In genomic region chr14:30625856-30626726, GRCm38 (mm10) we compare ENCODE assay signal across 8 mouse cellular contexts. TPM values are rescaled to one million over a fixed set of nuclear protein-coding genes. Genes with fewer than 3 reads are reported as not detected.
DNase-seq lines count a peak whose midpoint lies in the region; ATAC-seq and TF ChIP-seq lines count a peak whose summit lies in the region.

Prkcd (minus strand) TSS chr14:30626210.

- DNase-seq in adrenal gland, postnatal 36 days = peak; percentile 90 to 93
- DNase-seq in embryonic facial prominence, embryonic 14.5 days (ENCODE audit: low spot score) = peak; percentile 90
- peak; percentile 84 to 85 for DNase-seq in heart, adult 9 months (ENCODE audit: low spot score in 2 of 2)
- peak; percentile 87 for DNase-seq in kidney, adult 9 months
- DNase-seq in liver, adult 2 months (ENCODE audit: extremely low read depth, low read depth, low spot score) = peak; percentile 45

- peak; percentile 88 for ATAC-seq in embryonic facial prominence, embryonic 14.5 days (ENCODE audit: low read depth)
- ATAC-seq in monocyte, adult 5-6 weeks (replicated peaks; ENCODE audit: insufficient number of reproducible peaks, low FRiP score, low TSS enrichment, poor library complexity, severe bottlenecking) = peak; percentile 57
- ATAC-seq in stomach, embryonic 15.5 days (ENCODE audit: insufficient read depth, low FRiP score, low read depth) = peak; percentile 80

- H3K27me3 ChIP-seq in C2C12 (ENCODE audit: control insufficient read depth, insufficient read depth, insufficient read length) = no peaks in the 10 kb centered on the region
- no peaks in the 10 kb centered on the region for H3K27me3 ChIP-seq in embryonic facial prominence, embryonic 14.5 days (replicated peaks; ENCODE audit: control insufficient read depth, insufficient read depth, low read length)
- H3K27me3 ChIP-seq in liver, adult 2 months (ENCODE audit: control insufficient read depth, insufficient read depth, low read length) = no peaks in the 10 kb centered on the region
- no peaks in the 10 kb centered on the region for H3K27me3 ChIP-seq in stomach, embryonic 15.5 days (replicated peaks)

- H3K9ac ChIP-seq in embryonic facial prominence, embryonic 14.5 days (ENCODE audit: low read depth, low read length) = peak within 1 kb of the TSS; percentile 76
- H3K9ac ChIP-seq in liver, adult 2 months (ENCODE audit: low read depth, low read length) = peak within 1 kb of the TSS; percentile 80
- H3K9ac ChIP-seq in stomach, embryonic 15.5 days = peak within 1 kb of the TSS; percentile 66

- H3K4me1 ChIP-seq in embryonic facial prominence, embryonic 14.5 days (ENCODE audit: control insufficient read depth, insufficient read depth, low read length) = peaks cover 6% of the 10 kb centered on the region
- no peaks in the 10 kb centered on the region; the same call in 1 of the 2 replicates for H3K4me1 ChIP-seq in liver, adult 2 months (ENCODE audit: control insufficient read depth, insufficient read depth, low read length)
- peaks cover 40% of the 10 kb centered on the region for H3K4me1 ChIP-seq in stomach, embryonic 15.5 days

- TF ChIP-seq CTCF in C2C12 (IDR thresholded peaks at IDR 0.05; ENCODE audit: control insufficient read depth, insufficient read depth, insufficient read length) = no peak
- no peak for TF ChIP-seq CTCF in liver, adult 2 months (IDR thresholded peaks at IDR 0.05; ENCODE audit: low read depth, low read length)

- peaks cover 5% of the 10 kb centered on the region for H3K36me3 ChIP-seq in C2C12 (ENCODE audit: control insufficient read depth, insufficient read depth)
- no peaks in the 10 kb centered on the region for H3K36me3 ChIP-seq in embryonic facial prominence, embryonic 14.5 days (ENCODE audit: control insufficient read depth, insufficient read depth, low read length)
- H3K36me3 ChIP-seq in liver, adult 2 months (ENCODE audit: control insufficient read depth, insufficient read depth, low read length) = no peaks in the 10 kb centered on the region
- no peaks in the 10 kb centered on the region for H3K36me3 ChIP-seq in stomach, embryonic 15.5 days

- peak within 1 kb of the TSS; percentile 72 for H3K4me3 ChIP-seq in C2C12 (ENCODE audit: insufficient read depth, poor library complexity, severe bottlenecking)
- peak within 1 kb of the TSS; percentile 78 for H3K4me3 ChIP-seq in embryonic facial prominence, embryonic 14.5 days (ENCODE audit: low read depth, low read length)
- peak within 1 kb of the TSS; percentile 69 for H3K4me3 ChIP-seq in liver, adult 2 months (ENCODE audit: insufficient read depth, low read depth, low read length)
- H3K4me3 ChIP-seq in stomach, embryonic 15.5 days (replicated peaks) = peak within 1 kb of the TSS; percentile 86

- peak within 1 kb of the TSS; percentile 88 for H3ac ChIP-seq in C2C12 (ENCODE audit: control insufficient read depth, insufficient read length, low read depth)

- WGBS in embryonic facial prominence, embryonic 14.5 days = under 1% methylated on average over 20 of the region's 71 CpGs
- under 1% methylated on average over 70 of the region's 71 CpGs for WGBS in liver, adult 2 months
- WGBS in stomach, embryonic 15.5 days = under 1% methylated on average over 70 of the region's 71 CpGs

- peak within 1 kb of the TSS; percentile 64 for H3K27ac ChIP-seq in embryonic facial prominence, embryonic 14.5 days (replicated peaks; ENCODE audit: low read depth, low read length)
- H3K27ac ChIP-seq in liver, adult 2 months (replicated peaks; ENCODE audit: insufficient read depth, low read depth, low read length) = peak within 1 kb of the TSS; percentile 21
- peak within 1 kb of the TSS; percentile 88 for H3K27ac ChIP-seq in stomach, embryonic 15.5 days

- peaks cover 16% of the 10 kb centered on the region for H3K79me3 ChIP-seq in C2C12 (ENCODE audit: low read depth)

- H3K79me2 ChIP-seq in C2C12 (ENCODE audit: control insufficient read depth, insufficient read depth) = peaks cover 49% of the 10 kb centered on the region
- no peaks in the 10 kb centered on the region for H3K79me2 ChIP-seq in liver, adult 2 months (ENCODE audit: control insufficient read depth, insufficient read depth, low read length)

- no peaks in the 10 kb centered on the region for H3K9me3 ChIP-seq in embryonic facial prominence, embryonic 14.5 days (ENCODE audit: control insufficient read depth, low read length)
- H3K9me3 ChIP-seq in stomach, embryonic 15.5 days = no peaks in the 10 kb centered on the region

- peak within 1 kb of the TSS; percentile 84 for H3K4me2 ChIP-seq in embryonic facial prominence, embryonic 14.5 days (ENCODE audit: low read depth, low read length)
- peak within 1 kb of the TSS; percentile 84 for H3K4me2 ChIP-seq in stomach, embryonic 15.5 days

- TF ChIP-seq POLR2A in liver, adult 2 months (IDR thresholded peaks at IDR 0.05; ENCODE audit: extremely low read depth, insufficient read depth, low read length) = peak; percentile 53; the same call in 1 of the 2 replicates

TF ChIP-seq in C2C12, 6 proteins besides CTCF, POLR2A, EP300 and RAD21:
- TF ChIP-seq MYOD1 (IDR thresholded peaks at IDR 0.05; ENCODE audit: control insufficient read depth, insufficient read length, low read depth) (no peak), MAX (IDR thresholded peaks at IDR 0.05) (no peak), MYOG (IDR thresholded peaks at IDR 0.05; ENCODE audit: control insufficient read depth, extremely low read depth, insufficient read length) (no peak), USF1 (IDR thresholded peaks at IDR 0.05; ENCODE audit: low read depth) (no peak), FOSL1 (IDR thresholded peaks at IDR 0.05; ENCODE audit: insufficient read depth, low read length, poor library complexity, severe bottlenecking) (no peak), CEBPB (IDR thresholded peaks at IDR 0.05; ENCODE audit: low read depth) (no peak)

RNA-seq across cellular contexts. Expression of gene Prkcd, which starts in this region (rescaled TPM):
- 29.3 TPM for polyA plus RNA-seq in C2C12 (2012; fragmentation: generic; extraction: Trizol)
- 100 to 1,000 TPM; 101 to 162 TPM for total RNA-seq in adrenal gland, postnatal 36 days (2021)
- polyA plus RNA-seq in embryonic facial prominence, embryonic 14.5 days (2014; fragmentation: Nextera tagmentation; extraction: Ambion mirVana) = 42.5 and 44.6 TPM in 2 replicates
- 7.7 and 9.5 TPM in 2 replicates for total RNA-seq in liver, adult 2 months (2014; rRNA removed)
- 6.7 and 14.9 TPM in 2 replicates for polyA plus RNA-seq in liver, adult 2 months (2012; rRNA removed)
- total RNA-seq in monocyte, adult 5-6 weeks (2017) = 610 to 725 TPM (median 637 TPM) in 3 replicates
- 56.2 and 59.1 TPM in 2 replicates for polyA plus RNA-seq in stomach, embryonic 15.5 days (2015; fragmentation: Nextera tagmentation; extraction: Ambion mirVana)

Comparison
In these comparisons a context has a peak if more than half of its experiments do, and no peak if none do; other contexts are left out.
1. Peak in every context shown above with its lines: DNase-seq, ATAC-seq, H3K4me3 ChIP-seq and H3K27ac ChIP-seq.
2. H3K27ac ChIP-seq: peak in every context shown above with its lines; median percentile 88 in stomach, embryonic 15.5 days; 64 in embryonic facial prominence, embryonic 14.5 days; 21 in liver, adult 2 months.